Mouse (Mus musculus): ENCODE data around the gene Kcnmb2. TPM values are rescaled to one million over a fixed set of nuclear protein-coding genes. Genes with fewer than 3 reads are reported as not detected.

Gene Kcnmb2
- total and polyA plus RNA-seq, 2 experiments from 2014 or later, result 10.4 to 15.0 TPM

DNA sequence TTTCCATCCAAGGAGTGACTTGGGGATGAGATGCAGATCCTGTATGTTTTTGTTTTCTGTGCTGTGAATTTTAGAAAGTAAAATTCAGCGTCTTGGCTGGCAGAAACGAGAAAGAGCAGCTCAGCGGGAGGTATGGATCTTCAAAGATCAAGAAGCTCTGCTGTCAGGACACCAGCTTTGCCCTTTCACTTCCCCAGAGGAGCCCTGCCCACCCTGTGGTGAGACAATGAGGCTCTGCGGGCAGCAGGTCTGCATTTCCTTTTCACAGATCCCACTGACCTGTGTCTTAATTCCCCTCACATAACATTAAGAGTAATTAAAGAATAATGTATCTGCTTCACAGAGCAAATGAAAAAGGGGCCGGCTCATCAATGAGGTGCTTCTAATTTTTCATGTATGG lies 226.1 kb downstream of the Kcnmb2 start:
- no peaks in the 10 kb centered on the region; the same call in 1 of the 2 replicates for H3K4me1 ChIP-seq (ENCODE audit: insufficient read depth, low read length)
- no peak overlapping the region for H3K4me2 ChIP-seq (ENCODE audit: low read depth, low read length, poor library complexity, severe bottlenecking)
- 8% methylated on average over 5 of the region's 5 CpGs for WGBS
- no peaks in the 10 kb centered on the region for H3K9me3 ChIP-seq (ENCODE audit: low read length)
- H3K27ac ChIP-seq (ENCODE audit: low read depth, low read length), result no peak overlapping the region
- ATAC-seq (ENCODE audit: low FRiP score) (no peak), DNase-seq (ENCODE audit: low spot score) (no peak)
- no peak for TF ChIP-seq CTCF (IDR thresholded peaks at IDR 0.05)
- no peak overlapping the region for H3K4me3 ChIP-seq (ENCODE audit: low read depth, low read length)
- no peaks in the 10 kb centered on the region for H3K27me3 ChIP-seq (ENCODE audit: insufficient read depth, low read length)
- H3K36me3 ChIP-seq (ENCODE audit: insufficient read depth, low read length), result no peaks in the 10 kb centered on the region
- H3K9ac ChIP-seq (replicated peaks; ENCODE audit: low read length, poor library complexity, severe bottlenecking), result no peak overlapping the region

- DNase-seq (ENCODE audit: low spot score) (no peak), ATAC-seq (ENCODE audit: low FRiP score) (no peak)
- 88% methylated on average over 1 of the region's 1 CpGs for WGBS
- TF ChIP-seq CTCF (IDR thresholded peaks at IDR 0.05), result no peak
- Histone ChIP-seq H3K27me3 (ENCODE audit: insufficient read depth, low read length) (no peaks in the 10 kb centered on the region), H3K27ac (ENCODE audit: low read depth, low read length) (no peak overlapping the region), H3K4me2 (ENCODE audit: low read depth, low read length, poor library complexity, severe bottlenecking) (no peak overlapping the region), H3K4me3 (ENCODE audit: low read depth, low read length) (no peak overlapping the region), H3K9ac (replicated peaks; ENCODE audit: low read length, poor library complexity, severe bottlenecking) (no peak overlapping the region), H3K4me1 (ENCODE audit: insufficient read depth, low read length) (no peaks in the 10 kb centered on the region; the same call in 1 of the 2 replicates), H3K36me3 (ENCODE audit: insufficient read depth, low read length) (no peaks in the 10 kb centered on the region), H3K9me3 (ENCODE audit: low read length) (no peaks in the 10 kb centered on the region)
These were observed 228.4 kb downstream of the Kcnmb2 start for GRCm38 (mm10) chr3:32130696-32131095.

DNA sequence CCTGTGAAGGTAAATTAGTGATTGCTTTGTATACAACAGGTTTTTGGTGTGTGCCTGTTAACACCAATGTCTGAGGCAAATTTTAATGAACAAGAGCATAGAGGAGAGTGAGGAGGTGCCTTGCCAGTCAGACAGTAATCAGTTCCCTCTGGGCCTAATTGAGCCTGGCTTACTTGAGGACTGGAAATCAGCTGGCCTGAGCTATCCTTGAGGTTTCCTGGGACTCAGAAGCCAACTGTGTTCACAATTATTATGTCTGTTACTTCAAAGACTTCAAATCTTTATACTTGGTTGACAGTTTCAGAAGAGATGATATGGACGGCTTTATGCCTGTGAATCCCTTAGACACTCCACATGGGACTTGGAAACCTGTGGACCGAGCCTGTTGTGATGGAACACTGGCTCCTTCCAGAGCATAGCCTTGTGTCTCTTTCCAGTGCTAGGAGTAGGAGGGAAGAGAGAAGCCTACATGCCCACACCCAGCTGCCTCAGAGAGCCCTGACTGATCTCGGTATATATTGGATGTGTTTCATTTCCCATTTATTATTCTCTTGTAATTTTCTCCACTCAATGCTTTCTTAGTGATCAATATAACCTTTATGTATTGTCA lies 230.2 kb downstream of the Kcnmb2 start:
- no peaks in the 10 kb centered on the region for H3K36me3 ChIP-seq (ENCODE audit: insufficient read depth, low read length)
- H3K9me3 ChIP-seq (ENCODE audit: low read length), result no peaks in the 10 kb centered on the region
- no peak overlapping the region for H3K4me3 ChIP-seq (ENCODE audit: low read depth, low read length)
- WGBS, result 49% methylated on average over 3 of the region's 3 CpGs
- no peaks in the 10 kb centered on the region for H3K27me3 ChIP-seq (ENCODE audit: insufficient read depth, low read length)
- DNase-seq (ENCODE audit: low spot score) (no peak), ATAC-seq (ENCODE audit: low FRiP score) (no peak)
- H3K27ac ChIP-seq (ENCODE audit: low read depth, low read length), result no peak overlapping the region
- no peaks in the 10 kb centered on the region; the same call in 1 of the 2 replicates for H3K4me1 ChIP-seq (ENCODE audit: insufficient read depth, low read length)
- TF ChIP-seq CTCF (IDR thresholded peaks at IDR 0.05), result no peak
- H3K4me2 ChIP-seq (ENCODE audit: low read depth, low read length, poor library complexity, severe bottlenecking), result no peak overlapping the region
- H3K9ac ChIP-seq (replicated peaks; ENCODE audit: low read length, poor library complexity, severe bottlenecking), result no peak overlapping the region

DNA sequence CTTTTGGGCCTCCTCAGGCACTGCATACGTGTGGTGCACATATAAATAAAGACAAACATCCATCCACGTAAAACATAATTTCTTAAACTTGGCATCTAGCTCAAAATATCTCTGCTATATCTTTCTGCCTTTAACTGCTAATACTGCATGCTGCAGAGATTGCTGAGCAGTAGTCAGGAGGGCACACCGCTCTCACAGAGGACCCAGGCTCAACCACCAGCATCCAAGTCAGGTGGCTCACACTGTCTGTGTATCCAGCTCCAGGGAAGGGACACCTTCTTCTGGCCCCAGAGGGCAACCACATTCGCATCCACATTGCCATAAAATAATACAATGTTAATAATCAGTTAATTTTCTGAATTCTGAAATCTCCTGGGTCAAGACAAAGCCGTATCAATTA lies 241.9 kb downstream of the Kcnmb2 start:
- H3K9me3 ChIP-seq (ENCODE audit: low read length), result no peaks in the 10 kb centered on the region
- no peak for TF ChIP-seq CTCF (IDR thresholded peaks at IDR 0.05)
- no peak overlapping the region for H3K27ac ChIP-seq (ENCODE audit: low read depth, low read length)
- H3K9ac ChIP-seq (replicated peaks; ENCODE audit: low read length, poor library complexity, severe bottlenecking), result no peak overlapping the region
- no peak overlapping the region for H3K4me3 ChIP-seq (ENCODE audit: low read depth, low read length)
- DNase-seq (ENCODE audit: low spot score), result no peak
- H3K27me3 ChIP-seq (ENCODE audit: insufficient read depth, low read length), result no peaks in the 10 kb centered on the region
- 91% methylated on average over 5 of the region's 5 CpGs for WGBS
- H3K36me3 ChIP-seq (ENCODE audit: insufficient read depth, low read length), result no peaks in the 10 kb centered on the region
- H3K4me1 ChIP-seq (ENCODE audit: insufficient read depth, low read length), result no peaks in the 10 kb centered on the region
- H3K4me2 ChIP-seq (ENCODE audit: low read depth, low read length, poor library complexity, severe bottlenecking), result no peak overlapping the region
- ATAC-seq (ENCODE audit: low FRiP score), result no peak

DNA sequence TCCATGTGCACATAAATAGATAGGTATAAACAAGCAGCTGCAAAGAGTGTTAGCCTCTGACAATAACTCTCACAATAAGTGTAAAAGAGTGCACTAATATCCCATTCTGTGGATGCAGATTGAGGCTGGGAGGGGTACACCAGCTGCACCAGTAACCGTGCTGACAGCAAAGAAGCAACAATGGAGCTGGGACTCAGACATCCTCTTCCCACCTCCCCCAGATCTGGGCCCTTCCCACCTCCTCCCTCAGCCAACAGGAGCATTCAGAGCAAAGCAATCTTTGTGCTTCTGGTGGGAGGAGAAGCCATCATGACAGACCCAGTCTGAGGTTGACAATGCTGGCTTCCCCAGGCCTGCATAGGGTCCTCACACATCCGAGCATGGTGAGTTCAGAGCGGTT lies 242.3 kb downstream of the Kcnmb2 start:
- Histone ChIP-seq H3K9me3 (ENCODE audit: low read length) (no peaks in the 10 kb centered on the region), H3K9ac (replicated peaks; ENCODE audit: low read length, poor library complexity, severe bottlenecking) (no peak overlapping the region), H3K4me3 (ENCODE audit: low read depth, low read length) (no peak overlapping the region), H3K36me3 (ENCODE audit: insufficient read depth, low read length) (no peaks in the 10 kb centered on the region), H3K27me3 (ENCODE audit: insufficient read depth, low read length) (no peaks in the 10 kb centered on the region), H3K4me2 (ENCODE audit: low read depth, low read length, poor library complexity, severe bottlenecking) (no peak overlapping the region), H3K4me1 (ENCODE audit: insufficient read depth, low read length) (no peaks in the 10 kb centered on the region), H3K27ac (ENCODE audit: low read depth, low read length) (no peak overlapping the region)
- ATAC-seq (ENCODE audit: low FRiP score) (no peak), DNase-seq (ENCODE audit: low spot score) (no peak)
- 54% methylated on average over 3 of the region's 3 CpGs for WGBS
- TF ChIP-seq CTCF (IDR thresholded peaks at IDR 0.05), result no peak

- DNase-seq (ENCODE audit: low spot score) (no peak), ATAC-seq (ENCODE audit: low FRiP score) (no peak)
- no peak for TF ChIP-seq CTCF (IDR thresholded peaks at IDR 0.05)
- H3K27me3 ChIP-seq (ENCODE audit: insufficient read depth, low read length), result no peaks in the 10 kb centered on the region
- H3K36me3 ChIP-seq (ENCODE audit: insufficient read depth, low read length), result no peaks in the 10 kb centered on the region
- no peaks in the 10 kb centered on the region for H3K4me1 ChIP-seq (ENCODE audit: insufficient read depth, low read length)
- no peak overlapping the region for H3K9ac ChIP-seq (replicated peaks; ENCODE audit: low read length, poor library complexity, severe bottlenecking)
- H3K27ac ChIP-seq (ENCODE audit: low read depth, low read length), result no peak overlapping the region
- no peak overlapping the region for H3K4me3 ChIP-seq (ENCODE audit: low read depth, low read length)
- no peak overlapping the region for H3K4me2 ChIP-seq (ENCODE audit: low read depth, low read length, poor library complexity, severe bottlenecking)
- H3K9me3 ChIP-seq (ENCODE audit: low read length), result no peaks in the 10 kb centered on the region
- WGBS, result 84% methylated on average over 4 of the region's 4 CpGs
These were observed 245.4 kb downstream of the Kcnmb2 start for GRCm38 (mm10) chr3:32147739-32148138.
